Mouse (Mus musculus) olfactory bulb, adult 2 months (tissue): Measurements from ENCODE around the gene Cacna1a.

Experiments used
- CTCF ChIP-seq: fragments of 200-500 bp; IDR thresholded peaks from 2 replicates; pipeline ENCODE4 v1.5.1; 2012; ENCODE audit warnings: low read depth, mild to moderate bottlenecking, low read length, moderate library complexity; ENCODE audit not compliant: insufficient read depth
- POLR2A ChIP-seq: fragments of 200-500 bp; IDR thresholded peaks from 2 replicates; pipeline ENCODE4 v1.6.1; 2012; ENCODE audit warnings: mild to moderate bottlenecking, low read depth, low read length, moderate library complexity; ENCODE audit not compliant: insufficient read depth

DNA sequence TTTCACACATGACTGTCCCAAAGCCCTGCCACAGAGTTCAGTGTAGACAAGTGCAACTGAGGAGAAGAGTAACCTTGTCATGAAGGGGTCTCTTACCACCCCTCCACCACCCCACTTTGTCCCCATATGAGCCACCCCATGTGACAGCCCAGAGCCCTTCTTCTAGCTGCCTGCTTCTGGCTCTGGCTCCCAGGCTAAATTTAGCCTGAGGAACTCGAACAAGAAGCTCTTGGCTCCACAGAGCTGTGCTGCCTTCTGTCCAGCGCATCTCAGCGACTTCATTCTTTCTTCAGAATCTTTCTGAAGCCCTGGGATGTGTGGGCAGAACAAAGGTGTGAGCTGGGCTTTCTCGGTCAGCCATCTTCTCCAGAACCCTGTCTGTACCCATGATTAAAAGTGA lies 141.3 kb downstream of the Cacna1a start:
- TF ChIP-seq CTCF = no peak
- TF ChIP-seq POLR2A = no peak
